Mouse (Mus musculus): ENCODE measurements around the gene Oas1g. TPM values are rescaled to one million over a fixed set of nuclear protein-coding genes. Genes with fewer than 3 reads are reported as not detected.
"Not testable (repeated sequence)": the region's sequence is repeated elsewhere in the genome, so short reads cannot be mapped to it uniquely, and the experiment has no call there.

Gene Oas1g
- total RNA-seq, 2 experiments from 2014 or later = 0.27 TPM; not detected in 1

GRCm38 (mm10) chr5:120891566-120892242, 4.3 kb upstream of the Oas1g start:
- intact Hi-C loops (cut with DNase I); DNase-seq: not testable (repeated sequence)

DNA sequence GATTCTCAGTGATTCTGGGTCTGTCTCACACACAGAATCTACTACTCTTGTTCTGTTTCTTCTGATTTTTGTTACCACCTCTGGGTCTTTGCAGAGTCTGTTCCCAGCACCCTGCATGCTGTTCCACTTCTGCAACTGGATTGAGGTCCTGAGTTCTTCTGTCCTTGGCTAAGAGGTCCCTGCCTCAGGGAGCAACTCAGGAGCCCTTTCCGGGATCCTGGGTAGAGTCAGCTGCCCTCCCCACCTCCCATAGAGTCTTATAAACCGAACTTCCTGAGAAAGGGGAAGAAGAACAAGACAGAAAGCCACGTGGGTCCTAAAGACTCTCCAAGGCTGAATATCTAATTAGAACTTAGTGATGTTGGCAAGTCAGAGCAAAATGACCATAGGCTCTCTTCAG, 3.6 kb upstream of the Oas1g start:
- intact Hi-C loops (cut with DNase I) = no loop called here

DNA sequence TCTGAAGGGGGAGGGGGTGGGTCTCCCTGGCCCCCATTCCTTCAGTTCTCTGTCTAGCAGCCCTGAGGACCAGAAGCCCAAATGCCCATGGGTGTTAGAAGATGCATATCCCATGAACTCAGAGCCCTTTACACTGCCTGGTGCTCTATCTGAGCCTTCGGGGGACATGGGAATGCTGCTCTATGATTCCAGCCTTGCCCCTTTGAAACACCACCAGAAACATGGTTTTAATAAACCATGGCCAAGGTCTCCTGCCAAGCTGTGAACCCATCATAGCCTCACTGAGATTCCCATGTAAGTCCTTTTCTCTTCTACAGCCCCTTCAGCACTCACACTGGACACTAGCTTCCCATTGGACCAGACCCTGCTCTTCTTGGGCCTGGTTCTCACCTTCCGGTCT, 2.6 kb upstream of the Oas1g start:
- intact Hi-C loops (cut with DNase I) = no loop called here
- no peak for DNase-seq

More for the DNA sequence above, 3.6 kb upstream of the Oas1g start:
- DNase-seq = no peak

- DNase-seq; intact Hi-C loops (cut with DNase I): not testable (repeated sequence)
Observed at GRCm38 (mm10) chr5:120888294-120888815, 942 bp upstream of the Oas1g start.

GRCm38 (mm10) chr5:120887831-120888230, 418 bp upstream of the Oas1g start:
- no peak for DNase-seq
- intact Hi-C loops (cut with DNase I) = no loop called here

GRCm38 (mm10) chr5:120881681-120882080, 5.7 kb downstream of the Oas1g start:
- intact Hi-C loops (cut with DNase I); DNase-seq: not testable (repeated sequence)

DNA sequence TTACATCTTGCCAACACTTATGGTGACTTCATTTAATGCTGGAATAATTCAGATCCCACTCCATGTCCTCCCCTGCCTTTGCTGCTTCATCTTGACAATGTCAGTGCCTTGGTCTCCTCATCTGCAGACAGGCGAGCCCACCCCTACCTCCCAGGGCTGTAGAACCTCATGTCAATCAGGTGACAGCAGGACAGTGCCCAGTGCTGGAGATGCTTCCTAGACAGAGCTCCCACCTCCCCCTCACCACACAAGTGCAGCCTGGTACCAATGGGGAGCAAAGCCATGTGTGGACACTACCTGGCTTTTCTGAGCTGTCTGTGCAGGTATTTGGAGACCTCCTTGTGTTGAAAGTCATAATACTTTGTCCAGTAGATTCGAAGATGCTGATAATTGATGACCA, 8.6 kb downstream of the Oas1g start:
- intact Hi-C loops (cut with DNase I); DNase-seq: not testable (repeated sequence)

DNA sequence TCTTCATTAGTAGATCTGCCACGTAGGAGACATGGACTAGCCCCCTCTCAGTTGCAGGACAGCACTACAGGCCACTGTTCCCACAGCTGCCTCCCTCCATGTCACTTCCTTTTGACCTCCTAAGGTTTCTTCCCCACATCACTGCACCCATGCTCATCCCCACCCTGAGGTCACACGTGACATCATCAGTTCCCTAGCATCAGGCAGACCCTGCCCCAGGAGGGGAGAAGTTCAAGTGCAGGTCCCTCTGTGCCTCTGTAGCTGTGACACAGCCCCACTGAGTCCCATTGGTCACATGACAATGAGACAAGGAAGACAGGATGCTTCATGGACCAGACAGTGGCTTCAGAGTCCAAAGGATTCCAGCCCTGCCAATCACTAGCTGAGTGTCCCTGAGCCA, 10.0 kb downstream of the Oas1g start:
- intact Hi-C loops (cut with DNase I) = loop anchor here (2.0 kb wide), 1 partner anchor 21 kb away; no protein-coding TSS in a partner anchor
- not testable (repeated sequence) for DNase-seq

DNA sequence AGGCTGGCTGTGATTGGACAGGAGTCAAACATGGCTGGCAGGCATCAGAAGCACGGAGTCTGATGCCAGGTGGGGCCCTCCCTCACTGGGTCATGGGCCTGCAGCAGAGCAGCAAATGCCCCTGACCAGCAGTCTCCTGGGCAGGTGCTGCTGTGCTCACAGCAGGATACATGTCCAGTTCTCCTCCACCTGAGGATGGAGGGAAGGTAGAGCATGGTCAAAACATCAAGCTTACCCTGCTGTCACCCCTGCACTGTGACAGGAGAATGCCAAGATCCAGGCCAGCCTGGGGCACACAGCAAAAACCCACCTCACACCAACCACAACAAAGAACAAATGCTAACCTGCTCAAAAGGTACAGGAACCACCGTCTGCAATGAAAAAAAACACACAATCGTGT, 10.6 kb downstream of the Oas1g start:
- not testable (repeated sequence) for DNase-seq
- intact Hi-C loops (cut with DNase I) = loop anchor here (2.0 kb wide), 1 partner anchor 22 kb away; no protein-coding TSS in a partner anchor

GRCm38 (mm10) chr5:120871469-120871868, 15.9 kb downstream of the Oas1g start:
- no peak for DNase-seq
- intact Hi-C loops (cut with DNase I) = no loop called here

DNA sequence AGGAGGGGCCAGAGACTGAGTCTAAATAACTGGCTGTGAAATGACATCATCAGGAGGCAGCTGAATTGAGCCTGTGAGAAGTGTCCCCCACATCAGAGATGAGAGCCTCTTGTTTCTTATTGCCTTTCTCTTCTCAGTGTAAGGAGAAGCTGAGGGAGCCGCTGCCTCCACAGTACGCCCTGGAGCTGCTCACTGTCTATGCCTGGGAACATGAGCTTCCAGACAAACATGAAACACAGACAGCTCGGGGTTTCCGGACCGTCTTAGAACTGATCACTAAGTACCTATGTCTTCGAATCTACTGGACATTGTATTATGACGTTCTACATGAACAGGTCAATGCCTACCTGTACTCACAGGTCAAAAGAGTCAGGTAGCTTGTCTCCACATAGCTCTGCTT, 16.6 kb downstream of the Oas1g start:
- DNase-seq = no peak
- intact Hi-C loops (cut with DNase I) = no loop called here

DNA sequence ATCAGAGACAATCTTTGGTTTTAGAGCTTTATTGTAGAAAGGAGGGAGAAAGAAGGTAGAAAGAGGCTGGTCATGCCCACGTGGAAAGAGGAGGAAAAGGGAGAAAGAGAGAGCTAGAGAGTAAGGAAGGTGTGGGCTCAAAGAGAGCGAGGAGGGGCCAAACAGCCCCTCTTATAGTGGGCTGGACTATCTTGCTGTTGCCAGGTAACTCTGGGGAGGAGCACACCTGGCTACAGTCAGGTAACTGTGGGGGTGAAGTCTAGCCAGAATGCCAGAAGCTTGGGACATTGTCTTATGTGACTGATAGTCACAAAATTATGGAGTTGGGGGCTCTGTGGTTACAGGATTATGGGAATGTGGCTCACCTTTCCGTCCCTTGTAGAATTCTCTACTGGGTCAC, 17.3 kb downstream of the Oas1g start:
- DNase-seq = no peak
- intact Hi-C loops (cut with DNase I) = no loop called here

DNA sequence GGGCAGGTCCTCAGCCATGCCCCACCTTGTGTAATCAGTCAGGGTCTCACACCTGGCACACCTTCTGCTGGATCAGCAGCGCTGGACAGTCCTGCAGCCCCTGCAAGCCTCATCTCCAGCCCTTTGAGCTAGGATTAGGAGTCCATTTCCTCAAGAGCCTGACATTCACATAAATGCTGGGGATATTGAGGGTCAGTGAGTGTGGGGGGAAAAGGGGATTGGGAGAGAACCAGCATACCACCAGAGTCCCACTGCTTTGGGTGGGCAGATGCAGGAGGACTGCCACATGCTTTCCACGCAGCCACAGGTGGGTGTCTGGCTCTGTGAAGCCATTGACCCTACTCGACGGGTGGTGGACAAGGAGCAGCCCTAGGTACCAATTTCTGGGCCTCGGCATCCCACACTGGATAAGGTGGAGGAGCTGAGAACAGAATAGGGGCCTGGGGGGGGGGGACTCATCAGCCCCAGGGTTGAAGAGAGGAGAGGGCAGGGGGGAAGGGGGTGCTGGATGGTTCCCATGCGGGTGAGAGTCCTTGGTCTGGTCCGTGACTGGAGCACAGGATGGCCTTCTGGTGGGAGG, 17.9 kb downstream of the Oas1g start:
- no peak for DNase-seq
- intact Hi-C loops (cut with DNase I) = no loop called here

DNA sequence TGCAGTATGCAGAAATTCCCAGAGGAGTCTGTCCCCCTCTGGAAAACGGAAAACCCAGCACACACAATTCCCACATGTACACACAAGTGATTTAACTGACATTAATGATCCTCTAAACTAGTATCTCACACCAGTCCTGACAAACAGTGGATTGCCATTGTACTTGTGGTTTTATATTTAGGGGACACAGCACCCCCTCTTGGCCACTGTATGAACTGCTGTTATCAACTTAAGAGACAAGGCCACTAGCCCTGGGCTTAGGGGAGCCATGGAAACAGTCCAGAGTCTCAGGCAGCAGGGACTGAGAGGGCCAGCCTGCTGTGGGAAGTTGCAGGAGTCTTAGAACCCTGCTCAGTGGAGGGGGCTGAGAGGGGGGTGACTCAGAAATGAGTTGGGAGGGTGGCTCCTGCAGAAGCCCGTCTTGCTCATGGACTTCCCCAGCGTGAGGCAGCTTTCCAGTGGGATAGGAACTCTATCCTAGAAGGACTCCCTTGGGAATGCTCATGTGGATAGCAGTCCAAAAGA, 22.0 kb downstream of the Oas1g start:
- intact Hi-C loops (cut with DNase I) = no loop called here
- DNase-seq = no peak

DNA sequence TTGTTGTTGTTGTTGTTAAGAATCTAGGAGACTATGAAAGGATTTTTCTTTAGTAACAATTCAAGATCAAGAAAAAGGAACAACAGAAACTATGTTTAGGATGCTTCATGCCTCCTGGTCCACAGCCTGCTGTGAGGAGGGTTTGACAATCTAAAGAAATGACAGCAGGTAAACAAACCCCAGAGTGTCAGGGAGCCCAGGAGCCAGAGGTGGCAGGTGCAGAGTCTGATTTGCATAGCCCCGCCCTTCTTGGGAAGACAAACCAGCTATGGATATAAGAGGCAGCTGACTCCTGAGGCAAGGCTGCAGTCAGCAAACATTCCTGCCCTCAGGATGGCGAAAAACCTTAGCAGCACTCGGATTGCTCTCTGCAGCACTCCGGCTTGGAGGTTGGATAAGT, 26.3 kb downstream of the Oas1g start, which contains the start of gene Oas1h:
Gene Oas1h, plus strand, starts transcription at position 301 of the 400 bp plus-strand sequence.
- intact Hi-C loops (cut with DNase I) = no loop called here
- no peak for DNase-seq

- no peak for DNase-seq
- intact Hi-C loops (cut with DNase I) = no loop called here
Observed at GRCm38 (mm10) chr5:120859241-120859640, 28.2 kb downstream of the Oas1g start.

- intact Hi-C loops (cut with DNase I) = no loop called here
- DNase-seq = no peak
Observed at GRCm38 (mm10) chr5:120849601-120850136, 37.7 kb downstream of the Oas1g start.

GRCm38 (mm10) chr5:120847067-120847466, 40.3 kb downstream of the Oas1g start, which contains the start of gene Oas1f:
Gene Oas1f, plus strand, starts transcription at chr5:120847367.
- no peak for DNase-seq
- intact Hi-C loops (cut with DNase I) = no loop called here

- intact Hi-C loops (cut with DNase I) = no loop called here
- DNase-seq = no peak
Observed at GRCm38 (mm10) chr5:120844713-120845112, 42.7 kb downstream of the Oas1g start.

GRCm38 (mm10) chr5:120836731-120837585, 50.5 kb downstream of the Oas1g start:
- intact Hi-C loops (cut with DNase I) = no loop called here
- no peak for DNase-seq
